Mouse (Mus musculus): ENCODE data around the gene Slc25a47.

Slc25a47 gene

GRCm38 (mm10) chr12:108881192-108881591, 45.3 kb downstream of the Slc25a47 start:
- ChIA-PET CTCF (no interaction called here), POLR2A (interaction anchor here in 2 of 4 experiments (0.6 to 5.1 kb wide), 5 partner anchors 10 to 1642 kb away, joined by 3 to 36 read pairs (median 4); partner anchors contain the start of genes Wars (in 1 of the 2) and Wdr25 (in 1 of the 2))

DNA sequence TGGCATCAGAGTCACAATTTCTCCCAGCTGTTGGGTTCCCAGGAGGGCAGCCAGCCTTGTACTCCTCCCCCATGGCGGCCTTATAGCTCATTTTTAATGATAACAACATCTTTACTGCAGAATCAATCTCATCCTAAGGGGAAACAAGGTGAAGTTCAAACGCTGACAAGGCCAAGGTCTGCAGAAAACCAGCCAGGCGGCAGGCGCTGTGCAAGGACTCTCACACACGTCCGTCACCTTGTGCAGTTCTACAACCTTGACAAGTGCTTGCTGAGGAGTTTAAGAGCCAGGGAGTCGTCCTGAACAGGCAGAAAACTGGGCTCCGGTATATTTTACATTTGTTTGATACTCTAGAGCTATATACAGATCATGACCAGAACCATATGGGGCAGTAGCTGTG, 46.9 kb downstream of the Slc25a47 start:
- POLR2A ChIA-PET = interaction anchor here in 3 of 4 experiments (0.8 to 5.1 kb wide), 7 partner anchors 9 to 84 kb away, joined by 3 to 36 read pairs (median 8); partner anchors contain the start of genes Wars (in 3 of the 3) and Wdr25 (in 3 of the 3)
- CTCF ChIA-PET = no interaction called here

- POLR2A ChIA-PET = interaction anchor here in 1 of 4 experiments (0.8 to 5.1 kb wide), 3 partner anchors 8 to 9 kb away, joined by 3 to 36 read pairs (median 8); partner anchors contain the start of genes Wars and Wdr25
- CTCF ChIA-PET = no interaction called here
Measured at GRCm38 (mm10) chr12:108885906-108886305, 50.1 kb downstream of the Slc25a47 start.

DNA sequence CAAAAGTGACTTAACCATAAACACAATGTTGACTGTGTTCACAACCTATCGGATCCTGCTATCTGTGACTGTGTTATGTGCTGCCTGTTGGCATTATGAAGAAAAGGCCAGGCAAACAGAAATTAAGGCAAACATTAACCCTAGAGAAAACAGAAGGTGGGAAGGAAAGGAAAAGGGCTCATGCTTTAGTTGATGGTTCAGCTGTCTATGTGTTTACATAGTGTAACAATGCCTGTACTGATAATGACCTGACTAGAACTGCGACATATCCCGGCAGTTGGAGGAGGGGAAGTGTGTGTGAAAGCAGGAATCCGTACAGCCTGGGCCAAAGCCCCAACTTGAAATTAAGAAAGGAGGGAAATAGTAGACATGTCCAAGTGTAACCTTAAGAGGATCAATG, 51.2 kb downstream of the Slc25a47 start:
- ChIA-PET POLR2A (interaction anchor here in 1 of 4 experiments (2.3 kb wide), 1 partner anchor 9 kb away, joined by 8 read pairs; no protein-coding TSS in a partner anchor), CTCF (interaction anchor here in 1 of 4 experiments (0.6 kb wide), 1 partner anchor 200 kb away, joined by 5 read pairs; no protein-coding TSS in a partner anchor)

GRCm38 (mm10) chr12:108888632-108889031, 52.8 kb downstream of the Slc25a47 start:
- POLR2A ChIA-PET = interaction anchor here in 2 of 4 experiments (0.6 to 0.7 kb wide), 3 partner anchors 36 to 325 kb away, joined by 3 to 6 read pairs (median 4); no protein-coding TSS in a partner anchor
- CTCF ChIA-PET = no interaction called here

- ChIA-PET POLR2A (interaction anchor here (0.7 to 3.4 kb wide), 27 partner anchors 9 to 1066 kb away, joined by 3 to 36 read pairs (median 5); partner anchors contain the start of genes Slc25a29 (in 1 of the 4), Slc25a47 (in 1 of the 4) and Yy1 (in 1 of the 4)), CTCF (interaction anchor here in 2 of 4 experiments (0.5 to 2.7 kb wide), 3 partner anchors 94 to 501 kb away, joined by 3 to 6 read pairs (median 3); no protein-coding TSS in a partner anchor)
Measured at GRCm38 (mm10) chr12:108892989-108893714, 57.3 kb downstream of the Slc25a47 start, which contains the start of gene Wdr25. Gene Wdr25, plus strand, starts transcription at chr12:108893631.

DNA sequence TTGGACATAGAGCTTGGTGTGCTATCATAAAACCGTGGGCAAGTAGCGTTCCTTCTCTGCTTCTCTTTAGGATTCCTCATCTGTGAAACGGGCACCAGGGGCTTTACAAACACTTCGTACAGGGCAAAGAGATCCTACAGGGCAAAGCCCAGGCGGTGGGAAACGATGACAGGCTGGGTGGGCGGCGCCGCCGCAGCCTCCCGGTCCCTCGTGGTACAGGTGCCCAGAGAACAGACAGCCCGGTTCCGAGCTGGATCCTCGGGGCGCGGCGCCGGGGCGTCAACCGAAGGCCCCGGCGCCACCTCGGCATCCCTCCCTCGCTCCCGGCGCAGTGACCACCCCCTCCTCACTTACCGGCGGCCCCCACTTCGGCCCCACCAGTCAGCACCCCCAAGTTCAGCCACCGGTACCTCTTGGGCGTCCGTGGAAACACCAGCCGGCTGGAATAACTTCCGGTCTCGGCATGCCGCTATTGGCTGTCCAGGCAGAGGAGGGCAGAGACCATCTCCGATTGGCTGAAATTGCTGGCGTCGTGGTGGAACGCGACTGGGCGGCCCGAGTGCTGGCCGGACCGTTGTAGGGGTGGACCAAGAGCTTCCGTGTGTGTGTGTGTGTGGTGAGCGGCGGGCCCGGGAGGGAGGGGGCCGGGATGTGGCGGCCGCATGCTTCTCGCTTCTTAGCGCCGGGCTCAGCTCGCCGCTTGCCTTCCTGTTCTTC, 58.0 kb downstream of the Slc25a47 start, which contains the start of gene Wars:
Gene Wars, minus strand, starts transcription at position 460 of the 717 bp plus-strand sequence.
- CTCF ChIA-PET = interaction anchor here in 3 of 4 experiments (0.5 to 2.7 kb wide), 5 partner anchors 57 to 612 kb away, joined by 3 to 6 read pairs (median 3); no protein-coding TSS in a partner anchor
- POLR2A ChIA-PET = interaction anchor here (0.5 to 3.4 kb wide), 47 partner anchors 10 to 1065 kb away, joined by 3 to 36 read pairs (median 4); partner anchors contain the start of genes Evl (in 1 of the 4), Slc25a29 (in 1 of the 4), Slc25a47 (in 1 of the 4) and Yy1 (in 1 of the 4)

- POLR2A ChIA-PET = interaction anchor here (0.5 to 3.4 kb wide), 45 partner anchors 8 to 557 kb away, joined by 3 to 36 read pairs (median 4); partner anchors contain the start of genes Evl (in 1 of the 4), Slc25a29 (in 1 of the 4), Slc25a47 (in 1 of the 4) and Yy1 (in 1 of the 4)
- CTCF ChIA-PET = interaction anchor here in 2 of 4 experiments (0.6 to 2.7 kb wide), 4 partner anchors 58 to 612 kb away, joined by 3 to 6 read pairs (median 3); no protein-coding TSS in a partner anchor
Measured at GRCm38 (mm10) chr12:108894432-108894816, 58.6 kb downstream of the Slc25a47 start.

DNA sequence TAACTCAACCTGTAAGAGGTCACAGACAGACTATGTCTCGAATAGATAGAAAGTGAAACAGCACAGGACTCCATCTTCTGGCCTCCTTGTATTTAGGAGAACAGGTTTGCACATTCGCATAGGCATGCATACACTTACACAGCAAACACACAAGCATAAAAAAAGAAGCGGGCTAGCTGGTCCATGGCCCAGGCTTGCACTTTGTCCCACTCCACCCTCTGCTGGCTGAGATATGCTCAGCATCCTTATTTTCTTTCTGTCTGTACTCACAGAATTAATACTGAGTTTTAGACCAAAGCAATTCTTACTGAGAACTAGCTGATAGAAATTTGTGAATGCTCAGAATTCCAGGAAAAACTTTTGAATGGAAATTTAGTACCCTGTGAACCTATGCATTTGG, 60.2 kb downstream of the Slc25a47 start:
- ChIA-PET CTCF (interaction anchor here in 2 of 4 experiments (0.6 to 2.7 kb wide), 6 partner anchors 12 to 498 kb away, joined by 3 to 6 read pairs (median 3); no protein-coding TSS in a partner anchor), POLR2A (interaction anchor here in 2 of 4 experiments (0.5 to 3.2 kb wide), 3 partner anchors 13 to 150 kb away, joined by 3 to 36 read pairs (median 8); no protein-coding TSS in a partner anchor)

DNA sequence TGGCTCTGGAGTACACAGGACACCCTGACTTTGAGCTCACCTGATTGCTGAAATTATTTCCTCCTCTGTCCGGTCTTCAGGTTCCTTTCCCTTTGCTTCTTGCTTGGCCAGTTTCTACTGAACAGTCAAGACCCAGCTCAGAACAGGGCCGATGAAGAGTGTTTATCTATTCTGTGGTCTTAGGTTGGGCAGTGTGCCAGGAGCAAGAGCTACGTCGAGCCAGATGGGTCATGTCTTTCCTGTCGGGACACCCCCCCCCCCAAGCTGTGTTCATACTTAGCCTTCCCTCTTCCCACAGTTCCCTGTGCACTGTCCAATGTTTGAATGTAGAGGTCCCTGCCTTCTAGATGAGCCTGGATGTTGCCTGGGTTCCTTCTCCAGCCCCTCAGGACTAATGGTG, 65.5 kb downstream of the Slc25a47 start:
- ChIA-PET POLR2A (interaction anchor here in 1 of 4 experiments (0.6 to 1.3 kb wide), 3 partner anchors 19 to 661 kb away, joined by 3 to 4 read pairs (median 3); no protein-coding TSS in a partner anchor), CTCF (interaction anchor here in 3 of 4 experiments (0.6 to 1.4 kb wide), 5 partner anchors 144 to 1427 kb away, joined by 3 to 5 read pairs (median 4); no protein-coding TSS in a partner anchor)

GRCm38 (mm10) chr12:108902940-108903339, 67.1 kb downstream of the Slc25a47 start:
- ChIA-PET CTCF (interaction anchor here in 3 of 4 experiments (0.6 to 1.6 kb wide), 5 partner anchors 51 to 491 kb away, joined by 3 to 7 read pairs (median 3); no protein-coding TSS in a partner anchor), POLR2A (interaction anchor here in 2 of 4 experiments (1.1 to 5.1 kb wide), 7 partner anchors 9 to 142 kb away, joined by 3 to 28 read pairs (median 7); partner anchors contain the start of genes Wars (in 2 of the 2) and Wdr25 (in 2 of the 2))

DNA sequence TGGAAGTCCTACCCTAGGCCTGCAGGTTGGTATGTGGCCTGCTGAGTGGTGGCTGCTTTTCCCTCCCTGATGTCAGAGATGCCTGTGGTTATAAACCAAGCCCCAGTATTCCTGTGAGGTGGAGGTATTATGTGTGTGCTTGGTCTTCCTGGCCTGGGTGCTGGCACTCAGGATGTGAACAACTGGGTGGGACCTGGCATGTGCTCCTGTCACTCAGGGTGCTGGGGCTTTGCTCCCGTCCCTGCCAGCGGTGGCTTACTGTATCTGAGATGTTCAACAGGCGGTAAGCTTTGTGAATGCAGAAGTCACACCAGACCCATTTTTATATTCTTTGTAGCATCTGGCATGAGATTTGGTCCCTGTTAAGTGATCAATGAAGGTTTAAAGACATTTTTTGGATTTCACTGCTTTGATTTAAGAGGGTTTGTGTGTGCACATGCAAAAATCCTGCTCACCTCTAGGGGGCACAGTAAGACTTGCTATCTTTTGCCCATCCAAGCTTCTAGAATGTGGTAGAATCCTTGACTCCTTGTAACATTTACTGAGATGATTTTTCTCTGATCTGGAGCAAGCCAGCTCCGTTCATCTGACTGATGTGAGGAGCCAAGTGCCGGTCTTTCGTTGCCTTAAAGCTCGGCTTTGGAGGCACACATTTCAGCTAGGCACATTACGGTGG, 67.9 kb downstream of the Slc25a47 start:
- ChIA-PET POLR2A (interaction anchor here in 3 of 4 experiments (0.6 to 5.1 kb wide), 15 partner anchors 10 to 1046 kb away, joined by 3 to 28 read pairs (median 3); partner anchors contain the start of genes Wars (in 3 of the 3) and Wdr25 (in 2 of the 3)), CTCF (interaction anchor here in 3 of 4 experiments (0.5 to 1.9 kb wide), 14 partner anchors 23 to 639 kb away, joined by 3 to 9 read pairs (median 4); no protein-coding TSS in a partner anchor)

GRCm38 (mm10) chr12:108904276-108904653, 68.4 kb downstream of the Slc25a47 start:
- ChIA-PET POLR2A (interaction anchor here in 3 of 4 experiments (0.6 to 5.1 kb wide), 16 partner anchors 9 to 1045 kb away, joined by 3 to 28 read pairs (median 3); partner anchors contain the start of genes Wars (in 3 of the 3) and Wdr25 (in 2 of the 3)), CTCF (interaction anchor here in 3 of 4 experiments (0.5 to 1.9 kb wide), 14 partner anchors 14 to 1055 kb away, joined by 3 to 9 read pairs (median 4); no protein-coding TSS in a partner anchor)

GRCm38 (mm10) chr12:108905620-108906302, 69.9 kb downstream of the Slc25a47 start:
- ChIA-PET CTCF (interaction anchor here in 2 of 4 experiments (0.6 to 1.9 kb wide), 9 partner anchors 48 to 681 kb away, joined by 3 to 6 read pairs (median 3); no protein-coding TSS in a partner anchor), POLR2A (interaction anchor here in 3 of 4 experiments (0.5 to 5.1 kb wide), 13 partner anchors 9 to 648 kb away, joined by 3 to 28 read pairs (median 5); partner anchors contain the start of genes Wars (in 2 of the 3) and Wdr25 (in 2 of the 3))

DNA sequence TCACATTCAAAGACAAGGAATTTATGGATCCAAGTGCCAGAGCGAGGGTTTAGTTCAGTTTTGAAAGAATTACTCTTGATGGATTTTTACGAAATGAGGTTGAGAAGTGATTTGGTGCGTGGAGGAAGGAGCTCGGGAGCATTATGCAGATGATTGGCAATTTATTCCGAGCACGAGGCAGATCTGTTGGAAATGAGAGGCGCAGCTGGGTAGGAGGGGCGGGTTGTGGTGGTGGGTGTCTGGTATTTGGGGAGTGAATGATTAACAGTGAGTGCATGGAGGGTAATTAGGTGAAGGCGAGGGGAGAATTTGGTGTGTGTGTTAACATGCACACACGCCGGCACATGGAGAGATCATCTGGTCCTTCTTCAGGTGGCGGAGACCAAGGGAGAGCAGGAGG, 70.6 kb downstream of the Slc25a47 start:
- CTCF ChIA-PET = interaction anchor here in 2 of 4 experiments (0.6 to 1.0 kb wide), 5 partner anchors 47 to 487 kb away, joined by 3 to 6 read pairs (median 3); no protein-coding TSS in a partner anchor
- POLR2A ChIA-PET = interaction anchor here in 3 of 4 experiments (0.6 to 5.1 kb wide), 9 partner anchors 10 to 83 kb away, joined by 3 to 28 read pairs (median 5); partner anchors contain the start of genes Wars (in 2 of the 3) and Wdr25 (in 2 of the 3)
